Mouse (Mus musculus) left cerebral cortex, postnatal 14 days (tissue): ENCODE results near the gene Krt33b. TPM values are rescaled to one million over a fixed set of nuclear protein-coding genes. Genes with fewer than 3 reads are reported as not detected.

ENCODE experiments used
- DNase-seq, 2 experiments: peaks; one replicate each; pipeline ENCODE4 v3.0.0; 2021 to 2022; ENCODE audit warnings: low spot score in 2 of 2, mixed read lengths in 1 of 2
- intact Hi-C: fragments of 180-260 bp; cut with DNase I; formaldehyde crosslinking; loops from one replicate; pipeline ENCODE4 v1.15.1; 2025
- total RNA-seq, 2 experiments: library from RNA; stranded (reverse); gene quantifications; 2 replicates each; pipeline ENCODE4 v1.2.3; 2021

Gene Krt33b
- total RNA-seq, 2 experiments from 2014 or later: not detected

DNA sequence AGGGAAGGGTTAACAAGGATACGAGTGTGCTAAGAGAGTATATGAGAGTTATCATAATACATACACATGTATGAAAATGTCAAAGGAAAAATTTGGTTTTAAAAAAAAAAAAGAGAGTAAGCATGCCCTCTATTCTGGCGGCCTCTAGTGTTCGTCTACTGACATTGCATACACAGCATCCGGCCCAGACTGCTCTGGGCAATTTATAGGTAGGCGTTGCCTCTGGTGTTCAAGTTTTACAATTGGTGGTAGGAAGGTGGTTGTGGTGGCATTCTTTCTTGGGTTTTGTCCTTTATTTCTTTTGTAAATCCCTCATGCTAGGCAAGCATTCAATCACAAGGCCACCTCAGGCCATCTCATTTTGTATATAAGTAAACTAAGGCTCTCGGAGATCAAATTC is 24.8 kb downstream of the Krt33b start:
- intact Hi-C loops: loop anchor here (2.0 kb wide), 1 partner anchor 540 kb away; no protein-coding TSS in a partner anchor
- peak; percentile 73 to 78 for DNase-seq

DNA sequence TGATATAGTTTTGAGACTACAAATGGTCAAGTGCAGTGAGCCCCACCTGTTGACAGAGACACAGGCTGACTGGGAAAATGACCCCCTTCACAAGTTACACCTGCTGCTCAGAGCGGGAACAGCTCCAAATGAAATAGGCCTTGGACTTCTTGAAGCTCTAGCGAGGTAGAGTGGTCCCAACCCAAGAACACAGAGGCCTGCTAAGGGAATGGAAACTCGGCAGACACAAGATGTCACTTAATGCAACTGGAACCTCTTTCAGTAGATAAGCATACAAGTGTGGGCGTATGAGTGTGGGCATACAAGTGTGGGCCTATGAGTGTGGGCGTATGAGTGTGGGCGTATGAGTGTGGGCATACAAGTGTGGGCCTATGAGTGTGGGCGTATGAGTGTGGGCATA is 30.6 kb downstream of the Krt33b start:
- intact Hi-C loops: no loop called here
- no peak for DNase-seq

DNA sequence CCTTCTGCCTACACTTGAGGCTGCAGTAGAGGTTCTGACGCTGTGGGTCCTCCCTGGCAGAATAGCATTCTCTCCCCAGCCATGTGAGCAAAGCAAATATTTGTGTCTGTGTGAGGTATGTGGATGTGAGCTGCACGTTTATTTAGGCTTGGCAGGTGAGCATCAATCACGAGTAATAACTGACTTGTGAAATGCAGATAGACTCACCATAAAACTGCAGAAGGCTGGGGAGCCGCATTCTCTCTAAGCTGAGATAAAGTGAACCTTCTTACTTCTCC is 35.3 kb downstream of the Krt33b start:
- no peak for DNase-seq
- intact Hi-C loops: no loop called here

DNA sequence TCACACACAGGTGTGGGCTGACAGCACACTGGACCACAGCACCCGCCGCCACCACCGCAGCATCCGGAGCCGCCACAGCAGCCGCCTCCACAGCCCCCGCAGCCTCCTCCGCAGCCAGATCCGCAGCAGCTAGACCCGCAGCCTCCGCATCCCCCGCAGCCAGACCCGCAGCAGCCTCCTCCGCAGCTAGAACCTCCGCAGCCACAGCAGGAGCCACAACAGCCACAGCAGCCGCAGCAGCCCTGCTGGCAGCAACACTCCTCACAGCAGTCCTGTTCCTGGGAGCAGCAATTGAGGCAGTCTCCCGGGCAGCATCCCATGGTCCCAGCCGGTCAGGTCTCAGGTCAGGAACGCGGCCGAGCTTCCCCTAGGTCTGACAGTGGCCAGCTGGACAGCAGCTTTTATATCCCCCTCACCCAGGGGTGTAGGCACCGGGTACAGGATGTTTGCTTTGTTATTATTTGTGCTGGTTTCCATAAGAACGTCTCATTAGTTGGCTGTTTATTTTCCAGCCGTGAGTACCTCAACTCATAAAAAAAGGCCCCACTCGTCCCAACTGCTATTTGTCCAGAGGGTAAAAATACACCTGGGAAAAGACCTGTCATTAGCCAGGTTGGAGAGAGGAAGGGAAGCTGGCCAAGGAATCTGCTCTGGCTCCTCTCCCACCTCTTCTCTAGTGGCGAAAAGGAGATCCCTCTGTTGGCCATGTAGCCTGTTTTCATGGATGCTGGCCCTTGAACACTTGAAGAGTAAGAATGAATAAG is 35.9 kb downstream of the Krt33b start, which contains the start of gene Krtap17-1:
TSS of gene Krtap17-1 (minus strand) at position 375 of the 764 bp plus-strand sequence.
- intact Hi-C loops: no loop called here
- no peak for DNase-seq

DNA sequence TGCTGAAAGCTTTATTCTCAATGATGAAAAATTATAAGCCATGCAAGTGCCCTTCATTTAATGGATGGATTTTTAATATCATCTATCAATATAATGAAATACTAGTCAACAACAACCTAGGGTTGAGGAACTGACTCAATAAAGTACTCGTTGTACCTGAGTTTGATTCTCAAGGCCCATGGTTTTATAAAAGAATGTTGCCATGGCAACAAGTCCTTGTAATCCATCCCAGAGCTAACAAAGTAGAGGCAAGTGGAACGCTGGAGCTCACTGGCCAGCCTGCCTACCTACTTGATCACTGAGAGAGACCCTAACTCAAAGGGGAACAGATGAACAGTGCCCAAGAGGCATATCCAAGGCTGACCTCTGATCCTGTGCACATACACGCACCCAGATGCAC is 39.1 kb downstream of the Krt33b start:
- intact Hi-C loops: no loop called here
- DNase-seq: no peak

DNA sequence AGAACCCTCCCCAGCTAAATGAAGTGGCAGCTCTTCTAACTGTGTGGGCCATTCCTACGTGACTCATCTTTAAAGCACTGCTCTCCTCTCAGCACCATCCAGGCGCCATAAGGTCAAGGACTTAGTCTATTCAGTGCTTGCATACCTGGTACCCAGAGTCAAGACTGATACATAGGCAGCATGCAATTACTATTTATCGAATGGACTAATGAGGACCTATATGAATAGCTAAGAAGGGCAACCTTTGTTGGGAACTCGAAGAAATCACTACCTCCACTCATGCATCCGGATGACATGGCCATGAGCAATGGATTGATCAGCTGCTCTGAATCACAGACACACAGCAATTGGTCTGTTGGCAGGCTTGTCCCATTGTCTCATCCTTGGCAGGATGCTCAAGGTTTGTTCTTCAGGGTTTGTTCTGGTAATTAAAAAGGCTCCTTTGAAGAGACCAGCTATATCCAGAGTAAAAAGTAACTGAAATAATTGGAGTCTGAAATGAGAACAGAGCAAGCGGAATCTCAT is 39.7 kb downstream of the Krt33b start:
- intact Hi-C loops: no loop called here
- DNase-seq: no peak

DNA sequence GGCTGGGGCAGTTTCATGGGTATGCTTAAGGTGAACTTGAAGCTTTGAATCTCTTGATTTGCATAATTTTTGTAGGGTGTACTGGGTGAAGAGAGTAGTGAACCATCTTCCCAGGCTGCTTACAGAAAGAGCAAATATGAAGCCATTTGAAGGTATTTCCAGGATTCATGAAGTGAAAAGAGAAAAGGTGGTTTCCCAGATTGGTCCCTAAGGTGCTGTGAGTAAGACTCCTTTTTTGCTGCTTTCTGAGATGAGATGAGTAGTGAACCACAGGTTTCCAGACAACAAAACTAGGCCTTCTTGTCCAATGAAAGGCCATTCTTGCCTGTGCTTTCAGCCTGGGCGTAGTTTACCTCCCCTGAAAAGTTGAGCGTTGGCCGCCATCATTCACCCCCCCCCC is 41.1 kb downstream of the Krt33b start:
- no peak for DNase-seq
- intact Hi-C loops: no loop called here

DNA sequence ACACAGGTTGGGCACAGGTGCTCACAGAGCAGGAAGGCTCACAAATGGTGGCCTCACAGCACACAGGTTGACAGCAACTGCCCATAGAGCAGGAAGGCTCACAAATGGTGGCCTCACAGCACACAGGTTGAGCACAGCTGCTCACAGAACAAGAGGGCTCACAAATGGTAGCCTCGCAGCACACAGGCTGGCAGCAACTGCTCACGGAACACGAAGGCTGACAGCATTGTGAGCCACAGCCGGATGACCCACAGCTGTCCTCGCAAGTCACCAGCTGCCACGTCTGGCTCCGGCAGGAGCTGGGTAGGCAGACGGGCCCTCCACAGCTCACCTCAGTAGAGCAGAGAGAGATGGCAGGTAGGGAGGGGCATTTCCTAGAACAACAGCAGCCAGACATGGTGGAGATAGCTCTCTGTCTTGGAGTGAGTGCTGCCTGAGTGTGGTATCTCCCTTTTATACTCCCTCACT is 43.5 kb downstream of the Krt33b start, which contains the start of gene Krtap16-1:
TSS of gene Krtap16-1 (minus strand) at position 418 of the 468 bp plus-strand sequence.
- intact Hi-C loops: no loop called here

DNA sequence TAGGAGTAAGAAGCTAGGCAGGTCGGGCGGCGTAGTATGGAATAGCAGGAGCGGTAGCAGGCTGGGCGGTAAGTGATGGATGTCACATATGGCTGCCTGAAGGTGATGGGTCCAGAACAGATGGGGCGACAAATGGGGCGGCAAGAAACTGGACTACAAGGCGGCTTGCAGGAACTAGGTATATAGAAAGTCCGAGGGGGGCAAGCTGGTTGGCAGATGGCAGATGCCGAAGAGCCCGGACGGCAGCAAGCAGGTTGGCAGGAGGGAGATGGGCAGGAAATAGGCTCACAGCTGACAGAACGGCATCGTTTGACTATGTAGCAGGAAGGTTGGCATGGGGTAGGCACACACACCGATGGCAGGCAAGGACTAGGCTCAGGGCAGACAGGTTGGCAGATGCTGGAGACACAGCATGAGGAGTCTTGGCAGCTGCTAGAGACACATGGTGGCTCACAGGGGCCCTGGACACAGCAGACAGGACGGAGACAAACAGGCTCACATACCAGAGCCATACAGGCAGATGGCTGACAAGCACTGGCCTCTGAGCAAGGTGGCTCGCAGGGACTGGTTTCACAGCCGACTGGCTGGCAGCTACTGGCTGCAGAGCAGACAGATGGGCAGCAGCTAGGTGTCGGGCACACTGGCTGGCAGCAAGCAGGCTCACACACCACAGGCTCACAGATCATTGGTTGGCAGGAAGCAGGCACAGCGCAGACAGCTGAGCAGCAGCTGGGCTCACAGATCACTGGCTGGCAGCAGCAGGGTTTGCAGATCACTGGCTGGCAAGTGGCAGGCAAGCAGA is 44.2 kb downstream of the Krt33b start:
- peak; percentile 49 to 76 for DNase-seq
- intact Hi-C loops: no loop called here

More for the DNA sequence above, 43.5 kb downstream of the Krt33b start, which contains the start of gene Krtap16-1:
- DNase-seq: no peak

DNA sequence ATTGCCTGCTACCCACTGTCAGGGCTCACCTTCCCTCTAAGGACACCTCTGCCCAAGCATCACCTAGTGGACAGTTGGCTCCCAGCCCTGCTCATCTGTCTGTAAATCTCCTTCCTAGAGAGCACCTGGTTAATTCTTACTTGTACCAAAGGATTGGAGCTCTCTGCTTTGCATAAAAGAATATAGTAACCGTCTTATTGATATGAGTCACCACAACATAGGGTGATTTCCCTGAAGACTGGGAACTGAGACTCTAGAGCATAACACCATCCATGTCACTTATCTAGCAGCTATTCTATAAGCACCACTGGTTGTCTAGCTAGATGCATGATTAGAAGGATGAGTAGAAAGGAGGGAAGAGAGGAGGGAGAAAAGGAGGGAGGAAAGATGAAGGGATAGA is 46.2 kb downstream of the Krt33b start:
- no peak for DNase-seq
- intact Hi-C loops: no loop called here

DNA sequence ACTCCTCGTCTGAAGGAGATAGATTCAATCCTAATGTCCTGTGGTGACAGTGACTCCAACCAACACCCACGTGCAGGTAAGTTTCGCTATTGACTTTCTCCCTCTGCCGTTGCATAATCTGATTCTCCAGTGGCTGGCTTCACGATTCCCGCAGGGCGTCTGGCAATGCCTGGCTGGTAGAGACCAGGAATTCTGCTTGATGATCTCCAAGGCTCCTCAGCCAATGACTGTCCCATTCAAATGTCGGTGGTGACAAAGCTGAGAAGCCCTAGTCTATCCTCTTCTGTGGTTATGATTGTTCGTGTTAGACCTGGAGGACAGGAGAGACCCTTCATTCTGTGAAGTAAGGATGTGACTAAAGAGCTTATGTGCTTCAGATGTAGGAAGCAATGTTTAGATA is 46.9 kb downstream of the Krt33b start:
- intact Hi-C loops: no loop called here

DNA sequence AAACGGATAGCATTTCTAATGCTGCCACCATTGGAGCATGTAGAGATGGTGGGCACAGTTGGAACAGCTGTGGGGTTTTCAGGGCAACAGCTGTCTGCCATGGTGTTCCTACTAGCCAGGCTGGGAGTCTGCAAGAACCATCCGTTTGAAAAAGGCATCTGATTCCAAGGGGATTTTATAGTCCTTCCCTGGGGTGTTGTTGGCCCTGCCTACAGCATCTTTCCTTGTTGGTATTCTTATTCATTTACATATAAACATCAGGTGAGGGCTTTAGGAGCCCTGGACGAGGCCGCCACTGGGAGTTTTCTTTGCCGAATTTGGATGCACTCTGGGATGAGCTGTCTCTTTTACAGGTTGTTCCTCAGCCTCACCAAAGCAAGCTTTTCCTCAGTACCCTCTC is 50.7 kb downstream of the Krt33b start, which contains the start of gene Krtap29-1:
TSS of gene Krtap29-1 (minus strand) at position 101 of the 400 bp plus-strand sequence.
- intact Hi-C loops: no loop called here

More for the DNA sequence above, 46.9 kb downstream of the Krt33b start:
- no peak for DNase-seq

More for the DNA sequence above, 50.7 kb downstream of the Krt33b start, which contains the start of gene Krtap29-1:
- DNase-seq: no peak

Other genes starting within 250 kb of the Krt33b start
- gene Krtap4-8, start 249.2 kb downstream of the Krt33b start, total RNA-seq: not detected
- not detected for gene Krtap4-9, start 244.7 kb downstream of the Krt33b start, total RNA-seq
- gene Gm11596, start 236.4 kb downstream of the Krt33b start, total RNA-seq: not detected
- not detected for gene Gm11569, start 230.9 kb downstream of the Krt33b start, total RNA-seq
- gene Gm11554, start 225.4 kb downstream of the Krt33b start, total RNA-seq: not detected
- gene Krtap4-13, start 220.0 kb downstream of the Krt33b start, total RNA-seq: not detected
- not detected for gene Gm11564, start 214.2 kb downstream of the Krt33b start, total RNA-seq
- gene 2300003K06Rik, start 191.8 kb downstream of the Krt33b start, total RNA-seq: not detected
- gene Krtap4-16, start 178.3 kb downstream of the Krt33b start, total RNA-seq: not detected
- not detected for gene Gm11568, start 172.0 kb downstream of the Krt33b start, total RNA-seq
- not detected for gene Gm11559, start 165.4 kb downstream of the Krt33b start, total RNA-seq
- not detected for gene Krtap9-1, start 156.5 kb downstream of the Krt33b start, total RNA-seq
- not detected for gene Gm11567, start 150.7 kb downstream of the Krt33b start, total RNA-seq
- gene Krtap31-1, start 121.9 kb downstream of the Krt33b start, total RNA-seq: not detected
- gene Gm11565, start 115.1 kb downstream of the Krt33b start, total RNA-seq: not detected
- gene Krtap31-2, start 93.6 kb downstream of the Krt33b start, total RNA-seq: not detected
- not detected for gene Krtap9-5, start 81.4 kb downstream of the Krt33b start, total RNA-seq
- gene Krtap29-1, start 50.8 kb downstream of the Krt33b start, total RNA-seq: not detected
- not detected for gene Krtap16-1, start 43.3 kb downstream of the Krt33b start, total RNA-seq
- not detected for gene Krtap17-1, start 35.9 kb downstream of the Krt33b start, total RNA-seq
- gene Krt33a, start 13.7 kb downstream of the Krt33b start, total RNA-seq: not detected
- gene Krt34, start 11.7 kb upstream of the Krt33b start, total RNA-seq: not detected
- not detected for gene Krt31, start 20.7 kb upstream of the Krt33b start, total RNA-seq
- gene Krt32, start 58.4 kb upstream of the Krt33b start, total RNA-seq: not detected
- gene Krt35, start 66.4 kb upstream of the Krt33b start, total RNA-seq: not detected
- not detected for gene Krt36, start 75.8 kb upstream of the Krt33b start, total RNA-seq
- gene Krt13, start 91.7 kb upstream of the Krt33b start, total RNA-seq: not detected
- gene Krt15, start 106.1 kb upstream of the Krt33b start, total RNA-seq: not detected
- gene Krt19, start 118.8 kb upstream of the Krt33b start, total RNA-seq: under 1 TPM in 1 of 2 experiments, not detected in 1; 0.63 TPM
- 1 to 10 TPM; 2.6 to 2.7 TPM for gene Krt9, start 163.4 kb upstream of the Krt33b start, total RNA-seq
- not detected for gene Krt14, start 177.7 kb upstream of the Krt33b start, total RNA-seq
- not detected for gene Krt16, start 219.0 kb upstream of the Krt33b start, total RNA-seq
- not detected for gene Krt17, start 231.2 kb upstream of the Krt33b start, total RNA-seq
- gene Krt42, start 240.0 kb upstream of the Krt33b start, total RNA-seq: not detected